Mouse (Mus musculus): Measurements from ENCODE around the gene Ifnar1.

GRCm38 (mm10) chr16:91548586-91548985 is 63.5 kb downstream of the Ifnar1 start:
- TF ChIP-seq CTCF (IDR thresholded peaks at IDR 0.05; ENCODE audit: insufficient read depth, low read length) (no peak), POLR2A (IDR thresholded peaks at IDR 0.05; ENCODE audit: borderline replicate concordance, extremely low read depth, low read depth, low read length) (no peak)

Data from lung, adult 2 months (tissue).